In the genomic region with DNA sequence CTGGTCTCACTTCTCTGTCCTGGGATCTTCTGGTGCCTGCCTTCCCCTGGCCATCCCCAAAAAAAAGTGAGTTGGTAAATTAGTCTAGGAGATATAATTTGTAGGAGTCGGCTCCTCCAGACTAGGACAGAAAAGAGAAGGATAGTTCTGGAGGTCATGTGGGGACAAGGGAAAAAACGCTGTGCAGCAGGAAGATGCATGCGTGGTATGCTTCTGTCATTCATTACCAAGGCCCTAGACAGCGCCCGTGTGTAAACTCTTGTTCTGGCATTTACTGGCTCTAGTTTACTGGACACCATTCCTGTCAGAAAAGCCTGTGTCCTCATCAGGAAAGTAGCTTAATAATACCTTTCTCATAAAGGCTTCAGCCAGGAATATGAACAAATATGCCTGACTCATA, we compare ENCODE assay signal across 28 mouse cellular contexts. TPM values are rescaled to one million over a fixed set of nuclear protein-coding genes. Genes with fewer than 3 reads are reported as not detected.
DNase-seq lines count a peak whose midpoint lies in the region; ATAC-seq and TF ChIP-seq lines count a peak whose summit lies in the region.
"Had no signal": no experiment of that assay in that cellular context is flagged by ENCODE, and none has a peak within 500 bp of the region (broad histone marks: within the 10 kb centered on the region; RNA-seq: fewer than 3 reads in every experiment).

No protein-coding gene starts in this region.

- WGBS in heart, postnatal 0 days: 66% methylated on average over 5 of the region's 5 CpGs
- 62% methylated on average over 5 of the region's 5 CpGs for WGBS in heart, embryonic 12.5 days
- 53% methylated on average over 5 of the region's 5 CpGs for WGBS in limb, embryonic 15.5 days
- WGBS in midbrain, embryonic 13.5 days: 89% methylated on average over 5 of the region's 5 CpGs

- H3K4me2 ChIP-seq in heart, postnatal 0 days (ENCODE audit: low read depth, low read length): no peak overlapping the region
- H3K4me2 ChIP-seq in heart, embryonic 12.5 days: no peak overlapping the region
- no peak overlapping the region for H3K4me2 ChIP-seq in limb, embryonic 15.5 days
- H3K4me2 ChIP-seq in midbrain, embryonic 13.5 days (replicated peaks): no peak overlapping the region
- H3K4me2 ChIP-seq: embryonic facial prominence, embryonic 12.5 days; forebrain, embryonic 12.5 days; hindbrain, embryonic 13.5 days; liver, embryonic 11.5 days had no signal

- no peak overlapping the region for H3K4me3 ChIP-seq in heart, postnatal 0 days (ENCODE audit: low read depth, low read length)
- H3K4me3 ChIP-seq in heart, embryonic 12.5 days: no peak overlapping the region
- H3K4me3 ChIP-seq in layer of hippocampus, adult 2 months: no peak overlapping the region
- no peak overlapping the region for H3K4me3 ChIP-seq in limb, embryonic 15.5 days
- H3K4me3 ChIP-seq in midbrain, embryonic 13.5 days (replicated peaks): no peak overlapping the region
- H3K4me3 ChIP-seq: embryonic facial prominence, embryonic 12.5 days; erythroblast, embryonic 14.5 days; forebrain, embryonic 12.5 days; heart, embryonic 10.5 days; hindbrain, embryonic 13.5 days had no signal

- 0 out of 2 replicates have a peak, but pooled peaks cover 4% of the 10 kb centered on the region for H3K36me3 ChIP-seq in heart, postnatal 0 days (replicated peaks; ENCODE audit: control insufficient read depth, insufficient read depth, low read length)
- no peaks in the 10 kb centered on the region for H3K36me3 ChIP-seq in heart, embryonic 12.5 days
- peaks cover 10% of the 10 kb centered on the region for H3K36me3 ChIP-seq in limb, embryonic 15.5 days
- H3K36me3 ChIP-seq in midbrain, embryonic 13.5 days: no peaks in the 10 kb centered on the region; the same call in 1 of the 2 replicates
- H3K36me3 ChIP-seq: embryonic facial prominence, embryonic 12.5 days; forebrain, embryonic 12.5 days had no signal

- H3K4me1 ChIP-seq in heart, postnatal 0 days (ENCODE audit: control insufficient read depth, insufficient read depth): no peaks in the 10 kb centered on the region
- H3K4me1 ChIP-seq in heart, embryonic 12.5 days (replicated peaks): 0 out of 2 replicates have a peak, but pooled peaks cover 7% of the 10 kb centered on the region
- H3K4me1 ChIP-seq in limb, embryonic 15.5 days: peaks cover 12% of the 10 kb centered on the region
- H3K4me1 ChIP-seq in midbrain, embryonic 13.5 days (replicated peaks): peaks cover 11% of the 10 kb centered on the region

- ATAC-seq in heart, postnatal 0 days (ENCODE audit: insufficient read depth, low read depth): no peak
- ATAC-seq in heart, embryonic 12.5 days (ENCODE audit: insufficient number of reproducible peaks, low FRiP score): no peak
- ATAC-seq in limb, embryonic 15.5 days (ENCODE audit: insufficient number of reproducible peaks, low FRiP score, low TSS enrichment, low read depth): no peak
- ATAC-seq in midbrain, embryonic 13.5 days: no peak
- ATAC-seq: liver, postnatal 0 days; lung, postnatal 0 days; Patski had no signal

- no peaks in the 10 kb centered on the region for H3K9me3 ChIP-seq in heart, postnatal 0 days (replicated peaks; ENCODE audit: control insufficient read depth, low read length)
- no peaks in the 10 kb centered on the region for H3K9me3 ChIP-seq in heart, embryonic 12.5 days (replicated peaks)
- no peaks in the 10 kb centered on the region for H3K9me3 ChIP-seq in limb, embryonic 15.5 days
- H3K9me3 ChIP-seq in midbrain, embryonic 13.5 days: no peaks in the 10 kb centered on the region
- H3K9me3 ChIP-seq: embryonic facial prominence, embryonic 12.5 days; forebrain, embryonic 12.5 days; heart, embryonic 10.5 days; hindbrain, embryonic 13.5 days had no signal

- H3K27me3 ChIP-seq in heart, postnatal 0 days (ENCODE audit: control insufficient read depth, insufficient read depth, low read length): no peaks in the 10 kb centered on the region
- no peaks in the 10 kb centered on the region for H3K27me3 ChIP-seq in heart, embryonic 12.5 days (replicated peaks)
- no peaks in the 10 kb centered on the region for H3K27me3 ChIP-seq in limb, embryonic 15.5 days
- peaks cover 7% of the 10 kb centered on the region for H3K27me3 ChIP-seq in midbrain, embryonic 13.5 days
- H3K27me3 ChIP-seq: embryonic facial prominence, embryonic 12.5 days; forebrain, embryonic 12.5 days; hindbrain, embryonic 13.5 days; Patski had no signal

- no peak for DNase-seq in heart, postnatal 0 days (ENCODE audit: low spot score)
- DNase-seq in layer of hippocampus, adult 2 months (ENCODE audit: low spot score in 2 of 2): no peak
- DNase-seq in layer of hippocampus, postnatal 36 days: no peak
- DNase-seq in kidney, postnatal 10 days: peak; percentile 56
- DNase-seq: cerebellum, adult 18-20 months; cerebellum, postnatal 14 days; heart, postnatal 36 days; liver, postnatal 0 days; right cerebral cortex, postnatal 25 days; spleen, adult 18-20 months had no signal

- no peak for TF ChIP-seq EP300 in heart, postnatal 0 days (IDR thresholded peaks at IDR 0.05; ENCODE audit: low read depth)

- TF ChIP-seq CTCF in heart, postnatal 0 days (IDR thresholded peaks at IDR 0.05; ENCODE audit: low read depth): no peak
- TF ChIP-seq CTCF in layer of hippocampus, adult 2 months (conservative IDR thresholded peaks at IDR 0.05): no peak

- no peak overlapping the region for H3K9ac ChIP-seq in heart, postnatal 0 days (replicated peaks; ENCODE audit: low read depth, low read length)
- H3K9ac ChIP-seq in heart, embryonic 12.5 days: no peak overlapping the region
- H3K9ac ChIP-seq in limb, embryonic 15.5 days: no peak overlapping the region
- no peak overlapping the region for H3K9ac ChIP-seq in midbrain, embryonic 13.5 days (replicated peaks)
- H3K9ac ChIP-seq: embryonic facial prominence, embryonic 12.5 days; forebrain, embryonic 12.5 days; hindbrain, embryonic 13.5 days; liver, postnatal 0 days had no signal

- H3K27ac ChIP-seq in heart, postnatal 0 days (ENCODE audit: low read depth): peak overlapping the region; percentile 39; the same call in 1 of the 2 replicates
- H3K27ac ChIP-seq in heart, embryonic 12.5 days (ENCODE audit: poor library complexity, severe bottlenecking): no peak overlapping the region
- H3K27ac ChIP-seq in layer of hippocampus, adult 2 months: peak overlapping the region; percentile 75; the same call in 1 of the 2 replicates
- H3K27ac ChIP-seq in limb, embryonic 15.5 days: peak overlapping the region; percentile 67
- no peak overlapping the region for H3K27ac ChIP-seq in midbrain, embryonic 13.5 days
- H3K27ac ChIP-seq: embryonic facial prominence, embryonic 12.5 days; forebrain, embryonic 12.5 days; heart, embryonic 10.5 days; hindbrain, embryonic 13.5 days; kidney, postnatal 0 days; macrophage had no signal

RNA-seq across cellular contexts. Expression of gene Hspb11, which starts 21.1 kb away (rescaled TPM):
- 4.9 and 37.5 TPM in 2 replicates for total RNA-seq in heart, postnatal 0 days (2014; rRNA removed; ENCODE audit: low replicate concordance)
- polyA plus RNA-seq in heart, postnatal 0 days (2015; fragmentation: Nextera tagmentation; extraction: Ambion mirVana): 35.0 and 35.6 TPM in 2 replicates
- polyA plus RNA-seq in heart, embryonic 12.5 days (2016; fragmentation: Nextera tagmentation; extraction: Ambion mirVana): 44.4 and 47.1 TPM in 2 replicates
- total RNA-seq in layer of hippocampus, adult 2 months (2021): 10 to 100 TPM; 22.9 to 26.0 TPM
- 10 to 100 TPM; 27.8 to 29.4 TPM for total RNA-seq in layer of hippocampus, postnatal 36 days (2021)
- polyA plus RNA-seq in limb, embryonic 15.5 days (2015; fragmentation: Nextera tagmentation; extraction: Ambion mirVana): 36.1 and 40.2 TPM in 2 replicates
- 34.9 and 39.6 TPM in 2 replicates for polyA plus RNA-seq in midbrain, embryonic 13.5 days (2015; fragmentation: Nextera tagmentation; extraction: Ambion mirVana)

RNA-seq across cellular contexts. Expression of gene Lrrc42, which starts 21.2 kb away (rescaled TPM):
- 0.53 and 4.4 TPM in 2 replicates for total RNA-seq in heart, postnatal 0 days (2014; rRNA removed; ENCODE audit: low replicate concordance)
- 22.6 and 23.6 TPM in 2 replicates for polyA plus RNA-seq in heart, postnatal 0 days (2015; fragmentation: Nextera tagmentation; extraction: Ambion mirVana)
- polyA plus RNA-seq in heart, embryonic 12.5 days (2016; fragmentation: Nextera tagmentation; extraction: Ambion mirVana): 60.2 and 63.5 TPM in 2 replicates
- total RNA-seq in layer of hippocampus, adult 2 months (2021): 10 to 100 TPM; 31.7 to 33.4 TPM
- total RNA-seq in layer of hippocampus, postnatal 36 days (2021): 10 to 100 TPM; 39.6 to 41.3 TPM
- polyA plus RNA-seq in limb, embryonic 15.5 days (2015; fragmentation: Nextera tagmentation; extraction: Ambion mirVana): 75.6 and 77.7 TPM in 2 replicates
- polyA plus RNA-seq in midbrain, embryonic 13.5 days (2015; fragmentation: Nextera tagmentation; extraction: Ambion mirVana): 54.9 and 56.5 TPM in 2 replicates

RNA-seq across cellular contexts. Expression of gene Dio1, which starts 32.5 kb away (rescaled TPM):
- 3.0 TPM in 1 of 2 replicates, not detected in the other for total RNA-seq in heart, postnatal 0 days (2014; rRNA removed; ENCODE audit: low replicate concordance)
- not detected in 2 replicates for polyA plus RNA-seq in heart, postnatal 0 days (2015; fragmentation: Nextera tagmentation; extraction: Ambion mirVana)
- not detected in 2 replicates for polyA plus RNA-seq in heart, embryonic 12.5 days (2016; fragmentation: Nextera tagmentation; extraction: Ambion mirVana)
- total RNA-seq in layer of hippocampus, adult 2 months (2021): not detected
- not detected for total RNA-seq in layer of hippocampus, postnatal 36 days (2021)
- polyA plus RNA-seq in limb, embryonic 15.5 days (2015; fragmentation: Nextera tagmentation; extraction: Ambion mirVana): 0.20 and 0.31 TPM in 2 replicates
- 0.13 TPM in 1 of 2 replicates, not detected in the other for polyA plus RNA-seq in midbrain, embryonic 13.5 days (2015; fragmentation: Nextera tagmentation; extraction: Ambion mirVana)
- total RNA-seq: ES-E14; gastrocnemius, adult 18-20 months; heart, postnatal 36 days; left cerebral cortex, adult 18-20 months; left cerebral cortex, postnatal 25 days had no signal
- polyA plus RNA-seq: embryonic facial prominence, embryonic 12.5 days; erythroblast, embryonic 14.5 days; forebrain, embryonic 12.5 days; heart, embryonic 10.5 days; hindbrain, embryonic 13.5 days; macrophage; Patski; urinary bladder, adult 2 months had no signal

RNA-seq across cellular contexts. Expression of gene Yipf1, which starts 39.7 kb away (rescaled TPM):
- total RNA-seq in heart, postnatal 0 days (2014; rRNA removed; ENCODE audit: low replicate concordance): 40.1 and 51.3 TPM in 2 replicates
- polyA plus RNA-seq in heart, postnatal 0 days (2015; fragmentation: Nextera tagmentation; extraction: Ambion mirVana): 46.7 and 49.5 TPM in 2 replicates
- polyA plus RNA-seq in heart, embryonic 12.5 days (2016; fragmentation: Nextera tagmentation; extraction: Ambion mirVana): 38.0 and 39.5 TPM in 2 replicates
- 10 to 100 TPM; 49.4 to 51.2 TPM for total RNA-seq in layer of hippocampus, adult 2 months (2021)
- 10 to 100 TPM; 51.5 to 52.9 TPM for total RNA-seq in layer of hippocampus, postnatal 36 days (2021)
- polyA plus RNA-seq in limb, embryonic 15.5 days (2015; fragmentation: Nextera tagmentation; extraction: Ambion mirVana): 55.6 and 57.7 TPM in 2 replicates
- 52.8 and 53.9 TPM in 2 replicates for polyA plus RNA-seq in midbrain, embryonic 13.5 days (2015; fragmentation: Nextera tagmentation; extraction: Ambion mirVana)

Comparison
In these comparisons a context has a peak if more than half of its experiments do, and no peak if none do; other contexts are left out.
1. H3K27ac ChIP-seq: peak in heart, postnatal 0 days (single experiment), layer of hippocampus, adult 2 months (single experiment) and limb, embryonic 15.5 days (single experiment); none in heart, embryonic 12.5 days (single experiment) and midbrain, embryonic 13.5 days (single experiment).